Mouse (Mus musculus): ENCODE results near the gene Edn2. TPM values are rescaled to one million over a fixed set of nuclear protein-coding genes. Genes with fewer than 3 reads are reported as not detected.

Gene Edn2
- total and polyA plus RNA-seq, 2 experiments from 2014 or later = 0.13 TPM; not detected in 1

DNA sequence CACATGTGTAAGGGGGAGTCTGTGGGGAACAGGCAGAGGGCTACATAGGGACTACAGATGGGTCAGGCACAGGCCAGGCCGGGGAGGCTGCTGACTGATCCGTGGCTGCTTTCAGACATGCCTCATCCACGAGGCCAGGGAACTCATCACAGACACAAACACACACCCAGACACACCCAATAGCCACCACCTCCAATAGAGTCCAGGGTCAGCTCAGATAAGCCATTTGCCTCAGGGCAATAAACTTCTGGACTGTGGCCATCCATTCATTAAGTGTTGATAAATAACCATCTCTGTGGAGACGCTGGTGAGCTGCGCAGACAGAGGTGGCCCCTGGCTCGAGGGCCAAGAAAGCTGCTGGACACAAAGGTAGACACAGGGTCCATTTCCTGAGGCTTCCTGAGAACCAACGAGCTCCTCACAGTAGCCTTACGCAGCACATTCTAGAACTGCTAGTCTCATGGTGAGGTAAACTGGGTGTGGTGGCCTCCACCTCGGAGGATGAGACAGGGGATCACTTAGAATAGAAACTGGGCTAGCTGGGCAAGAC lies 9.5 kb downstream of the Edn2 start:
- H3K27me3 ChIP-seq (ENCODE audit: insufficient read depth, low read length) = no peaks in the 10 kb centered on the region
- ATAC-seq = no peak
- no peak for TF ChIP-seq CTCF (IDR thresholded peaks at IDR 0.05; ENCODE audit: low read depth)

GRCm38 (mm10) chr4:120172050-120172684 lies 11.2 kb downstream of the Edn2 start:
- no peaks in the 10 kb centered on the region for H3K27me3 ChIP-seq (ENCODE audit: insufficient read depth, low read length)
- H3K4me1 ChIP-seq (ENCODE audit: insufficient read depth) = peaks cover 6% of the 10 kb centered on the region; the same call in 1 of the 2 replicates
- ATAC-seq = peak; percentile 89
- H3K4me2 ChIP-seq (ENCODE audit: low read depth) = no peak overlapping the region
- WGBS = 9% methylated on average over 7 of the region's 7 CpGs
- TF ChIP-seq CTCF (IDR thresholded peaks at IDR 0.05; ENCODE audit: low read depth) = no peak
- H3K36me3 ChIP-seq (ENCODE audit: insufficient read depth) = no peaks in the 10 kb centered on the region
- H3K4me3 ChIP-seq (ENCODE audit: low read depth, low read length) = no peak overlapping the region
- peak; percentile 78 for DNase-seq
- no peak overlapping the region for H3K27ac ChIP-seq (ENCODE audit: low read depth, low read length)
- no peaks in the 10 kb centered on the region for H3K9me3 ChIP-seq (ENCODE audit: low read length)
- H3K9ac ChIP-seq = no peak overlapping the region

More for the DNA sequence above, 9.5 kb downstream of the Edn2 start:
- Histone ChIP-seq H3K27ac (ENCODE audit: low read depth, low read length) (no peak overlapping the region), H3K4me3 (ENCODE audit: low read depth, low read length) (no peak overlapping the region), H3K4me1 (ENCODE audit: insufficient read depth) (peaks cover 6% of the 10 kb centered on the region; the same call in 1 of the 2 replicates), H3K9me3 (ENCODE audit: low read length) (no peaks in the 10 kb centered on the region), H3K4me2 (ENCODE audit: low read depth) (no peak overlapping the region), H3K9ac (no peak overlapping the region), H3K36me3 (ENCODE audit: insufficient read depth) (no peaks in the 10 kb centered on the region)
- DNase-seq = no peak
- WGBS = 68% methylated on average over 9 of the region's 9 CpGs

DNA sequence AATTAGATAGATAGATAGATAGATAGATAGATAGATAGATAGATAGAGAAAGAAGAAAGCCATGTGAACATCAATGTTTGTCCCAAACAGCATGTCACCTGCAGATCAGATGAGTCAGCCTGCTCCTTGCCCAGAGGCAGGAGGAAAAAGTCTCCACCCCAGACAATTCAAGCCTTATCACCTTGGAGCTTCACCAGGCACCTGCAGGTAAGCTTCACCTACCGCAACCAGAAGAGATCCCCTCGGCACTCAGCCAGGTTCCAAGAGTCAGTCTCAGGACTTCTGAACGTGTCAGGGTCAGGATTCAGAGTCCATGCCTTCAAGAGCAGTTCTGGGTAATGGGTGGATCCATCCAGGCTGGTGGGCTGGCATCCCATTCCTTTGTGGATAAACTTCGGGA lies 18.1 kb downstream of the Edn2 start:
- Histone ChIP-seq H3K4me3 (ENCODE audit: low read depth, low read length) (no peak overlapping the region), H3K9ac (no peak overlapping the region), H3K27me3 (ENCODE audit: insufficient read depth, low read length) (no peaks in the 10 kb centered on the region), H3K4me2 (ENCODE audit: low read depth) (no peak overlapping the region), H3K36me3 (ENCODE audit: insufficient read depth) (no peaks in the 10 kb centered on the region), H3K4me1 (ENCODE audit: insufficient read depth) (no peaks in the 10 kb centered on the region), H3K27ac (ENCODE audit: low read depth, low read length) (no peak overlapping the region), H3K9me3 (ENCODE audit: low read length) (no peaks in the 10 kb centered on the region)
- ATAC-seq = no peak
- no peak for TF ChIP-seq CTCF (IDR thresholded peaks at IDR 0.05; ENCODE audit: low read depth)
- 82% methylated on average over 4 of the region's 4 CpGs for WGBS
- DNase-seq = no peak

- Histone ChIP-seq H3K27me3 (ENCODE audit: insufficient read depth, low read length) (no peaks in the 10 kb centered on the region), H3K9ac (no peak overlapping the region), H3K9me3 (ENCODE audit: low read length) (no peaks in the 10 kb centered on the region), H3K36me3 (ENCODE audit: insufficient read depth) (no peaks in the 10 kb centered on the region), H3K4me1 (ENCODE audit: insufficient read depth) (no peaks in the 10 kb centered on the region), H3K4me3 (ENCODE audit: low read depth, low read length) (no peak overlapping the region), H3K4me2 (ENCODE audit: low read depth) (no peak overlapping the region), H3K27ac (ENCODE audit: low read depth, low read length) (no peak overlapping the region)
- ATAC-seq (no peak), DNase-seq (no peak)
- no peak for TF ChIP-seq CTCF (IDR thresholded peaks at IDR 0.05; ENCODE audit: low read depth)
Measured at GRCm38 (mm10) chr4:120180535-120180934, 19.5 kb downstream of the Edn2 start.

GRCm38 (mm10) chr4:120184374-120184991 lies 23.5 kb downstream of the Edn2 start:
- Histone ChIP-seq H3K27ac (ENCODE audit: low read depth, low read length) (no peak overlapping the region), H3K9me3 (ENCODE audit: low read length) (no peaks in the 10 kb centered on the region), H3K9ac (no peak overlapping the region), H3K4me1 (ENCODE audit: insufficient read depth) (peaks cover 6% of the 10 kb centered on the region; the same call in 1 of the 2 replicates), H3K27me3 (ENCODE audit: insufficient read depth, low read length) (no peaks in the 10 kb centered on the region), H3K4me2 (ENCODE audit: low read depth) (no peak overlapping the region), H3K4me3 (ENCODE audit: low read depth, low read length) (no peak overlapping the region), H3K36me3 (ENCODE audit: insufficient read depth) (no peaks in the 10 kb centered on the region)
- no peak for DNase-seq
- TF ChIP-seq CTCF (IDR thresholded peaks at IDR 0.05; ENCODE audit: low read depth) = no peak
- no peak for ATAC-seq
- 16% methylated on average over 5 of the region's 5 CpGs for WGBS

- H3K4me3 ChIP-seq (ENCODE audit: low read depth, low read length) = no peak overlapping the region
- H3K4me1 ChIP-seq (ENCODE audit: insufficient read depth) = peaks cover 8% of the 10 kb centered on the region; the same call in 1 of the 2 replicates
- ATAC-seq = no peak
- no peak for DNase-seq
- H3K27ac ChIP-seq (ENCODE audit: low read depth, low read length) = no peak overlapping the region
- no peak for TF ChIP-seq CTCF (IDR thresholded peaks at IDR 0.05; ENCODE audit: low read depth)
- H3K9me3 ChIP-seq (ENCODE audit: low read length) = no peaks in the 10 kb centered on the region
- no peaks in the 10 kb centered on the region for H3K27me3 ChIP-seq (ENCODE audit: insufficient read depth, low read length)
- no peak overlapping the region for H3K9ac ChIP-seq
- H3K36me3 ChIP-seq (ENCODE audit: insufficient read depth) = no peaks in the 10 kb centered on the region
- 67% methylated on average over 1 of the region's 1 CpGs for WGBS
- H3K4me2 ChIP-seq (ENCODE audit: low read depth) = no peak overlapping the region
Measured at GRCm38 (mm10) chr4:120186441-120186840, 25.4 kb downstream of the Edn2 start.

GRCm38 (mm10) chr4:120186934-120187333 lies 25.9 kb downstream of the Edn2 start:
- Histone ChIP-seq H3K27ac (ENCODE audit: low read depth, low read length) (no peak overlapping the region), H3K27me3 (ENCODE audit: insufficient read depth, low read length) (no peaks in the 10 kb centered on the region), H3K4me3 (ENCODE audit: low read depth, low read length) (no peak overlapping the region), H3K4me1 (ENCODE audit: insufficient read depth) (peaks cover 8% of the 10 kb centered on the region; the same call in 1 of the 2 replicates), H3K9ac (no peak overlapping the region), H3K4me2 (ENCODE audit: low read depth) (no peak overlapping the region), H3K9me3 (ENCODE audit: low read length) (no peaks in the 10 kb centered on the region), H3K36me3 (ENCODE audit: insufficient read depth) (no peaks in the 10 kb centered on the region)
- no peak for DNase-seq
- TF ChIP-seq CTCF (IDR thresholded peaks at IDR 0.05; ENCODE audit: low read depth) = peak; percentile 50
- ATAC-seq = no peak
- WGBS = 20% methylated on average over 4 of the region's 4 CpGs

All from forebrain, postnatal 0 days (tissue).